Mouse (Mus musculus) spleen, adult 2 months (tissue): ENCODE measurements around the gene Tmco4.

Experiments used
- CTCF ChIP-seq: fragments of 200-500 bp; IDR thresholded peaks from 2 replicates; pipeline ENCODE4 v1.5.1; 2011; ENCODE audit warnings: mild to moderate bottlenecking, inconsistent platforms; ENCODE audit not compliant: insufficient read depth, insufficient read length, insufficient replicate concordance; ENCODE audit errors: extremely low read depth
- POLR2A ChIP-seq: fragments of 200-500 bp; IDR thresholded peaks from 2 replicates; pipeline ENCODE4 v1.6.1; 2011; ENCODE audit warnings: low read depth, low read length, inconsistent platforms

- no peak for TF ChIP-seq CTCF
- TF ChIP-seq POLR2A: no peak
These were observed 7.3 kb downstream of the Tmco4 start for GRCm38 (mm10) chr4:138980021-138980420.
